Mouse (Mus musculus) C2C12 (cell line): Measurements from ENCODE around the gene Sema5b. TPM values are rescaled to one million over a fixed set of nuclear protein-coding genes. Genes with fewer than 3 reads are reported as not detected.

ENCODE experiments used
- H3K27me3 ChIP-seq: one replicate; pipeline ENCODE4 v1.6.1; 2011; ENCODE audit not compliant: control insufficient read depth, insufficient read depth, insufficient read length
- H3K36me3 ChIP-seq: one replicate; pipeline ENCODE4 v1.6.1; 2011; ENCODE audit not compliant: control insufficient read depth, insufficient read depth
- H3K4me3 ChIP-seq: one replicate; pipeline ENCODE4 v1.5.1; 2011; ENCODE audit warnings: mild to moderate bottlenecking, control low read depth; ENCODE audit not compliant: poor library complexity, insufficient read depth, severe bottlenecking
- H3K79me2 ChIP-seq: one replicate; pipeline ENCODE4 v1.6.1; 2011; ENCODE audit not compliant: control insufficient read depth, insufficient read depth
- H3K79me3 ChIP-seq: one replicate; pipeline ENCODE4 v1.6.1; 2011; ENCODE audit warnings: low read depth, control low read depth
- H3ac ChIP-seq: one replicate; pipeline ENCODE3; 2011; ENCODE audit warnings: low read depth; ENCODE audit not compliant: control insufficient read depth, insufficient read length
- CEBPB ChIP-seq: IDR thresholded peaks from one replicate; pipeline ENCODE4 v1.6.1; 2011; ENCODE audit warnings: low read depth, mild to moderate bottlenecking, control low read depth, moderate library complexity
- CTCF ChIP-seq: IDR thresholded peaks from one replicate; pipeline ENCODE4 v1.5.1; 2011; ENCODE audit not compliant: control insufficient read depth, insufficient read depth, insufficient read length
- FOSL1 ChIP-seq: IDR thresholded peaks from one replicate; pipeline ENCODE4 v1.8.0; 2011; ENCODE audit warnings: mild to moderate bottlenecking, low read length; ENCODE audit not compliant: poor library complexity, insufficient read depth, severe bottlenecking
- MAX ChIP-seq: IDR thresholded peaks from one replicate; pipeline ENCODE4 v1.6.1; 2011; ENCODE audit warnings: mild to moderate bottlenecking, control low read depth
- MYOD1 ChIP-seq: IDR thresholded peaks from one replicate; pipeline ENCODE4 v1.6.1; 2011; ENCODE audit warnings: low read depth; ENCODE audit not compliant: control insufficient read depth, insufficient read length
- MYOG ChIP-seq: IDR thresholded peaks from one replicate; pipeline ENCODE4 v1.6.1; 2011; ENCODE audit not compliant: control insufficient read depth, insufficient read length; ENCODE audit errors: extremely low read depth
- USF1 ChIP-seq: IDR thresholded peaks from one replicate; pipeline ENCODE4 v1.6.1; 2011; ENCODE audit warnings: low read depth, mild to moderate bottlenecking, control low read depth, moderate library complexity
- polyA plus RNA-seq: library from polyadenylated mRNA; unstranded; fragments of >200 nt; fragmentation: generic; extraction: Trizol; gene quantifications from one replicate; pipeline ENCODE4 v1.2.1, GENCODE M21; 2012; ENCODE audit warnings: missing spikeins

The Sema5b gene
- polyA plus RNA-seq, 1 experiment = not detected

- H3K4me3 ChIP-seq = no peak overlapping the region
- H3K27me3 ChIP-seq = peaks cover 57% of the 10 kb centered on the region
Observed at GRCm38 (mm10) chr16:35613851-35614804, 73.2 kb downstream of the Sema5b start.

GRCm38 (mm10) chr16:35617732-35618131, 76.8 kb downstream of the Sema5b start:
- Histone ChIP-seq H3ac (no peak overlapping the region), H3K36me3 (no peaks in the 10 kb centered on the region), H3K79me2 (no peaks in the 10 kb centered on the region), H3K79me3 (no peaks in the 10 kb centered on the region), H3K4me3 (no peak overlapping the region), H3K27me3 (peaks cover 53% of the 10 kb centered on the region)
- TF ChIP-seq CTCF = no peak
- no peak for TF ChIP-seq MYOG
- TF ChIP-seq CEBPB = no peak
- TF ChIP-seq MAX = no peak
- no peak for TF ChIP-seq FOSL1
- no peak for TF ChIP-seq MYOD1
- TF ChIP-seq USF1 = no peak

More at GRCm38 (mm10) chr16:35613851-35614804, 73.2 kb downstream of the Sema5b start:
- Histone ChIP-seq H3ac (no peak overlapping the region), H3K79me2 (no peaks in the 10 kb centered on the region), H3K36me3 (no peaks in the 10 kb centered on the region), H3K79me3 (no peaks in the 10 kb centered on the region)
- TF ChIP-seq USF1 (no peak), CEBPB (no peak), MAX (no peak), MYOD1 (no peak), FOSL1 (no peak), CTCF (no peak), MYOG (no peak)

- Histone ChIP-seq H3K36me3 (no peaks in the 10 kb centered on the region), H3K27me3 (peaks cover 16% of the 10 kb centered on the region), H3ac (no peak overlapping the region), H3K79me3 (no peaks in the 10 kb centered on the region), H3K79me2 (no peaks in the 10 kb centered on the region), H3K4me3 (no peak overlapping the region)
- TF ChIP-seq CTCF (no peak), MYOG (no peak), MAX (no peak), USF1 (no peak), MYOD1 (no peak)
Observed at GRCm38 (mm10) chr16:35623026-35623425, 82.1 kb downstream of the Sema5b start.

GRCm38 (mm10) chr16:35623986-35624385, 83.0 kb downstream of the Sema5b start:
- H3K79me2 ChIP-seq = no peaks in the 10 kb centered on the region
- H3K4me3 ChIP-seq = no peak overlapping the region
- H3ac ChIP-seq = no peak overlapping the region
- TF ChIP-seq MAX (no peak), MYOG (no peak), CEBPB (no peak), FOSL1 (no peak), MYOD1 (no peak), USF1 (no peak)
- H3K36me3 ChIP-seq = no peaks in the 10 kb centered on the region
- peaks cover 16% of the 10 kb centered on the region for H3K27me3 ChIP-seq
- no peaks in the 10 kb centered on the region for H3K79me3 ChIP-seq

GRCm38 (mm10) chr16:35624877-35625276, 83.9 kb downstream of the Sema5b start:
- TF ChIP-seq MYOD1 (no peak), MAX (no peak), USF1 (no peak), MYOG (no peak), FOSL1 (no peak), CEBPB (no peak), CTCF (no peak)
- Histone ChIP-seq H3K79me2 (no peaks in the 10 kb centered on the region), H3K4me3 (no peak overlapping the region), H3ac (no peak overlapping the region), H3K36me3 (no peaks in the 10 kb centered on the region), H3K79me3 (no peaks in the 10 kb centered on the region), H3K27me3 (peaks cover 16% of the 10 kb centered on the region)
